Mouse (Mus musculus) liver, embryonic 14.5 days (tissue): ENCODE results near the gene Anxa11. TPM values are rescaled to one million over a fixed set of nuclear protein-coding genes. Genes with fewer than 3 reads are reported as not detected.
A peak's percentile ranks its signal among the peaks of the same experiment; 100 is the strongest.

Experiments used
- ATAC-seq: fragments of 200-750 bp; cut with Nextera tagmentation; 2 replicates; pipeline ENCODE4 v1.8.0; 2017; ENCODE audit warnings: moderate number of reproducible peaks, mild to moderate bottlenecking, moderate library complexity; ENCODE audit not compliant: insufficient read depth
- DNase-seq, 3 experiments: peaks; one replicate each; pipeline ENCODE4 v3.0.0-alpha.2; 2012 to 2013; ENCODE audit warnings: low read depth in 3 of 3, low spot score in 3 of 3
- H3K27ac ChIP-seq: fragments of 300-500 bp; sonication (generic); 2 replicates; pipeline ENCODE4 v1.5.1; 2014; ENCODE audit warnings: moderate library complexity, mild to moderate bottlenecking, control low read depth, inconsistent platforms
- H3K27me3 ChIP-seq: fragments of 300-500 bp; sonication (generic); 2 replicates; pipeline ENCODE4 v1.6.1; 2014; ENCODE audit warnings: mild to moderate bottlenecking, low read length, moderate library complexity; ENCODE audit not compliant: control insufficient read depth, insufficient read depth
- H3K36me3 ChIP-seq: fragments of 300-500 bp; sonication (generic); replicated peaks from 2 replicates; pipeline ENCODE4 v1.6.1; 2014; ENCODE audit warnings: low read depth; ENCODE audit not compliant: control insufficient read depth, insufficient read depth
- H3K4me1 ChIP-seq, 2 experiments: fragments of 200-500 bp in 1 of 2; fragments of 300-500 bp in 1 of 2; sonication (generic) in 1 of 2; replicated peaks; 2 replicates each; pipeline ENCODE4 v1.6.1; 2012 to 2014; ENCODE audit warnings: antibody characterized with exemption in 1 of 2, inconsistent platforms in 1 of 2, low read length in 1 of 2; ENCODE audit not compliant: control insufficient read depth in 2 of 2, insufficient read depth in 2 of 2
- H3K4me2 ChIP-seq: fragments of 300-500 bp; sonication (generic); 2 replicates; pipeline ENCODE4 v1.6.1; 2014; ENCODE audit warnings: low read depth, mild to moderate bottlenecking, control low read depth, moderate library complexity
- H3K4me3 ChIP-seq, 2 experiments: fragments of 200-500 bp in 1 of 2; fragments of 300-500 bp in 1 of 2; sonication (generic) in 1 of 2; 2 replicates each; pipeline ENCODE4 v1.5.1; 2012 to 2014; ENCODE audit warnings: low read depth in 2 of 2, low read length in 2 of 2, mild to moderate bottlenecking in 2 of 2, control low read depth in 1 of 2, inconsistent platforms in 1 of 2, moderate library complexity in 1 of 2; ENCODE audit not compliant: insufficient read depth in 1 of 2
- H3K9ac ChIP-seq: fragments of 300-500 bp; sonication (generic); replicated peaks from 2 replicates; pipeline ENCODE4 v1.6.1; 2014; ENCODE audit warnings: mild to moderate bottlenecking, control low read depth, moderate library complexity
- H3K9me3 ChIP-seq: fragments of 300-500 bp; sonication (generic); 2 replicates; pipeline ENCODE4 v1.6.1; 2016; ENCODE audit warnings: low read length, mixed read lengths; ENCODE audit not compliant: control insufficient read depth
- CTCF ChIP-seq: IDR thresholded peaks from 2 replicates; pipeline ENCODE4 v1.5.1; 2016; ENCODE audit warnings: antibody characterized with exemption, low read depth, control low read depth
- EP300 ChIP-seq: IDR thresholded peaks from 2 replicates; pipeline ENCODE4 v1.6.1; 2016; ENCODE audit warnings: antibody characterized with exemption, low read depth
- WGBS: fragments of 180-500 bp; shearing (Covaris S2); extraction: QIAGEN DNeasy Blood & Tissue Kit; methylation state at CpG from one replicate; pipeline ENCODE4 v1.1.7; 2014; ENCODE audit not compliant: insufficient replicate concordance; 5-methylcytosine and 5-hydroxymethylcytosine counted together
- polyA plus RNA-seq, 2 experiments: library from polyadenylated mRNA; depleted of rRNA in 1 of 2; stranded (reverse) in 1 of 2; unstranded in 1 of 2; fragments of >200 nt; fragmentation: Nextera tagmentation in 1 of 2; extraction: Ambion mirVana in 1 of 2; gene quantifications; 2 replicates each; pipeline versions ENCODE4 v1.2.1 to v1.2.3; 2012 to 2014

The Anxa11 gene
- polyA plus RNA-seq, 2 experiments: 4.9 to 7.2 TPM

DNA sequence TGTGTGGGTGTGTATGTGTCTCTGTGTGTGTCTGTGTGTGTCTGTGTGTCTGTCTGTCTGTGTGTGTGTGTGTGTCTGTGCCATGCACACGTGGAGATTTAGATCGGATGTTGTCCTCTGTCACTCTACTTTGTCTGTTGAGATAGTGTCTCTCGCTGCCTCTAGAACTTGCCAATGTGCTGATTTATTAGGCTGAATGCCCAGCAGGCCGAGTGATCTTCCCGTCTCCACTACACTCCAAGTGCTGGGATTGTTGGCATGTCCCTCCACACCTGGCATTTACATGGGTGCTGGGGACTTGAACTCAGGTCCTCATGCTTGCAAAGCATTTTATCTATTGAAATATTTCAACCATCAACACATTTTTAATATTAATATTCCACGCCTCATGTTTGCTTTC is 9.2 kb downstream of the Anxa11 start:
- no peaks in the 10 kb centered on the region for H3K27me3 ChIP-seq
- TF ChIP-seq EP300: no peak
- TF ChIP-seq CTCF: no peak

GRCm38 (mm10) chr14:25852121-25852561 is 10.2 kb downstream of the Anxa11 start:
- Histone ChIP-seq H3K36me3 (no peaks in the 10 kb centered on the region), H3K4me2 (no peak overlapping the region), H3K4me3 (no peak overlapping the region), H3K4me1 (peaks cover 5 to 14% of the 10 kb centered on the region in 2 experiments), H3K9me3 (no peaks in the 10 kb centered on the region), H3K9ac (no peak overlapping the region), H3K27ac (no peak overlapping the region), H3K27me3 (no peaks in the 10 kb centered on the region)
- no peak for DNase-seq
- ATAC-seq: no peak
- 77% methylated on average over 11 of the region's 11 CpGs for WGBS
- no peak for TF ChIP-seq EP300
- TF ChIP-seq CTCF: no peak

More for the DNA sequence above, 9.2 kb downstream of the Anxa11 start:
- H3K4me2 ChIP-seq: no peak overlapping the region
- no peak overlapping the region for H3K27ac ChIP-seq
- peaks cover 0 to 6% of the 10 kb centered on the region in 2 experiments; a peak in 2 of 4 replicates for H3K4me1 ChIP-seq
- H3K36me3 ChIP-seq: no peaks in the 10 kb centered on the region
- H3K9me3 ChIP-seq: no peaks in the 10 kb centered on the region
- WGBS: 57% methylated on average over 6 of the region's 6 CpGs
- H3K9ac ChIP-seq: no peak overlapping the region
- no peak overlapping the region for H3K4me3 ChIP-seq
- DNase-seq (no peak), ATAC-seq (no peak)

DNA sequence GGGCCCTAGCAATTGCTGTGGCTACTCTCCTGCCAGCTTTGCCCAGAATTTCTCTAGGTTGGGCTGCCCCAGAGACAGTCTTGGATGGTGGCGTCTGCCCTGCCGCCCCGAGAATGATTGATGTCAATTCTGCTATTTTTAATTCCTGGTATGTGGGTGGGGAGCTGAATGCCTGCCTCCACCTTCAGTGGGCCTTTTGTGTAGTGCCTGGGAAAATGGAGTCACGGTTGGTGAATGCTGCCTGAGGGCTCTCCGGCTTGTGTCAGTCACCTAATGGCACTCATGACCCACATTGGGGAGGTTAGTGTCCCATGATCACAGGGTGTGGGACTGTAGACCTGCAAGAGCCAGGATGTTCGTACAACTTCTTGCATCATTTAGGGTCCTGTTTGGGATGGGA is 11.3 kb downstream of the Anxa11 start:
- ATAC-seq (no peak), DNase-seq (no peak)
- Histone ChIP-seq H3K36me3 (no peaks in the 10 kb centered on the region), H3K9me3 (no peaks in the 10 kb centered on the region), H3K27ac (no peak overlapping the region), H3K27me3 (no peaks in the 10 kb centered on the region), H3K9ac (no peak overlapping the region), H3K4me1 (peaks cover 12 to 24% of the 10 kb centered on the region in 2 experiments), H3K4me2 (no peak overlapping the region), H3K4me3 (no peak overlapping the region)
- WGBS: 64% methylated on average over 6 of the region's 6 CpGs
- no peak for TF ChIP-seq EP300
- TF ChIP-seq CTCF: no peak

DNA sequence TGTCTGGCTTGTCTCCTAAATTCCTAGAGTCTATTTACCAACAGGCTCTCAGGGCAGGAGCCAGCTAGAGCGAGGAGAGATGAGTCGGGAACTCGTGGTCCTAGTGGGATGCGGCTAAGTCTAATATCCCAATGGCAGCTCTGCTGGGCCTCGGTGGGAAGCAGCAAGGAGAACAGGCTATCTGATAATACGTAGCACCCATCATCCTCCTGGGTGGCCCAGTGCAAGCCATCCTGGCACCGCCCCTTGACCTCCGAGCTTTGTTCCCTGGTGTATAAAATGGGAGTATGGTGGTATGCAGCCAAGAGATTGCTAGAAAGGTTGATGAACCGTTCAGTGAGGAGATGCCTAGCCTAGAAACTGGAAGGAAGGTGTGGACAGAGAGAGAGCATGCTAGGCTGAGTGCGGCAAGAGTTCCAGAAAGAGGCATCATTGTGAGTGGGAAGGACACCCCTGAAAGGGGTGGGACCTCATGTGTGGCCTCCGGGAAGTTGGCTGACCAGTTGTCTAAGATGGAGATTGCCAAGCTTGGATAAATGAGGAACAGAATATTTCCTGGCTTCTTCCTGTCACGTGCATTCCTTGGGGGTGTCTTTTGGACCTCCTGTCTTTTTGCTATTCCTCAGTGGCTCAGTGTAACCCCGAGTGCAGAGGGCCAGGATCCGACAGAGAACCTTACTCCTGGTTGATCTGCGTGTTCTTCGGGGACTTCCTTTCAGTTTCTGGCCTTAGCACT is 11.9 kb downstream of the Anxa11 start:
- WGBS: 66% methylated on average over 16 of the region's 16 CpGs
- no peaks in the 10 kb centered on the region for H3K27me3 ChIP-seq
- ATAC-seq (no peak), DNase-seq (no peak)
- no peak overlapping the region for H3K27ac ChIP-seq
- H3K9me3 ChIP-seq: no peaks in the 10 kb centered on the region
- H3K4me3 ChIP-seq: no peak overlapping the region
- no peak for TF ChIP-seq CTCF
- no peak for TF ChIP-seq EP300
- no peak overlapping the region for H3K4me2 ChIP-seq
- H3K36me3 ChIP-seq: no peaks in the 10 kb centered on the region
- H3K9ac ChIP-seq: no peak overlapping the region
- peaks cover 12 to 24% of the 10 kb centered on the region in 2 experiments for H3K4me1 ChIP-seq

DNA sequence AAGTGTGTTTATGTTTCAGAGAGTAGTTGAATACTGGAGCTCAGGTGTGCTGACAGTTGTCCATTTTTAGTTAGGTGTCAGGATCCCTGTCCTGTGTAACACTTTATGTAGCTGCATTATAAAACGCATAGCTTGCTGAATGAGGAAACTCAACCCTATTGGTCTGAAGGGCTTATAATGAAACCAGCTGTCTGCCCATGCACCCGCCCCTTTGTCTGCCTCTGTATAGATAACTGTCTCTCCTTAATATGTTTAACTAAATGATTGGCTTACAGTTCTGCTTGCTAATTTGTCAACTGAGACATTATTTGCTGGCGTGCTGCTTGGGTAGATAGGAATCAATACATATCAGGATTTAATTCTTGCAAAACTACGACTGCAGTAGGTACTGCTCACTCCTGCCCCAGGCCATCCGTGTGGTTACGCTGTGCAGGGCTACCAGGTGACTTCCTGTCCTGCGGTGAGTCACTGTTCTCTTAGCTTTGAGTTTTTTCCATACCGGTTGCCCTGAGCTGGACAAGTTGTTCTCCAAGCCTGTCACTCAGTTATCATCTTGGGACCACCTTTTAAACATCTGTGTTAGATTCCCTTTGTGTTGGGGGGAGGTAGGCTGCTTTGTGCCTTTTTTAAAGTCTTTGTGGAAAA is 13.4 kb downstream of the Anxa11 start:
- Histone ChIP-seq H3K4me3 (no peak overlapping the region), H3K36me3 (no peaks in the 10 kb centered on the region), H3K9ac (no peak overlapping the region), H3K27ac (no peak overlapping the region), H3K4me2 (no peak overlapping the region), H3K9me3 (no peaks in the 10 kb centered on the region), H3K27me3 (no peaks in the 10 kb centered on the region), H3K4me1 (peaks cover 12 to 24% of the 10 kb centered on the region in 2 experiments)
- WGBS: 20% methylated on average over 8 of the region's 8 CpGs
- TF ChIP-seq EP300 (no peak), CTCF (no peak)
- DNase-seq (no peak), ATAC-seq (peak; percentile 58)
